Comparison of ENCODE assay signal across 15 mouse cellular contexts in genomic region chr8:105543703-105544102, GRCm38 (mm10). TPM values are rescaled to one million over a fixed set of nuclear protein-coding genes. Genes with fewer than 3 reads are reported as not detected.
DNase-seq lines count a peak whose midpoint lies in the region; ATAC-seq and TF ChIP-seq lines count a peak whose summit lies in the region.
"Had no signal": no experiment of that assay in that cellular context is flagged by ENCODE, and none has a peak within 500 bp of the region (broad histone marks: within the 10 kb centered on the region; RNA-seq: fewer than 3 reads in every experiment).

No protein-coding gene starts in this region.

- no peak for ATAC-seq in kidney, embryonic 16.5 days (ENCODE audit: low FRiP score, low TSS enrichment)
- ATAC-seq in intestine, postnatal 0 days, result no peak
- ATAC-seq: forebrain, embryonic 15.5 days; midbrain, embryonic 16.5 days had no signal

- no peaks in the 10 kb centered on the region for H3K9me3 ChIP-seq in kidney, embryonic 16.5 days (ENCODE audit: low read length)
- H3K9me3 ChIP-seq in intestine, postnatal 0 days (ENCODE audit: control insufficient read depth), result no peaks in the 10 kb centered on the region
- H3K9me3 ChIP-seq: embryonic facial prominence, embryonic 15.5 days; forebrain, embryonic 15.5 days had no signal

- H3K27ac ChIP-seq in kidney, embryonic 16.5 days (ENCODE audit: low read length), result peak overlapping the region; percentile 94; the same call in 1 of the 2 replicates
- peak overlapping the region; percentile 57 for H3K27ac ChIP-seq in brown adipose tissue, adult 24 weeks (replicated peaks; ENCODE audit: low read depth, low read length)
- H3K27ac ChIP-seq in intestine, postnatal 0 days (ENCODE audit: low read depth, low read length), result no peak overlapping the region
- H3K27ac ChIP-seq: embryonic facial prominence, embryonic 15.5 days; forebrain, embryonic 15.5 days had no signal

- intact Hi-C loops in gastrocnemius, postnatal 14 days (cut with DNase I; ENCODE audit: low total_unique reads), result no loop called here

- H3K4me1 ChIP-seq in kidney, embryonic 16.5 days (ENCODE audit: insufficient read depth, low read length), result peaks cover 32% of the 10 kb centered on the region
- peaks cover 37% of the 10 kb centered on the region for H3K4me1 ChIP-seq in brown adipose tissue, adult 24 weeks (ENCODE audit: control insufficient read depth, insufficient read depth, insufficient read length, low read length)
- H3K4me1 ChIP-seq in intestine, postnatal 0 days (replicated peaks; ENCODE audit: control insufficient read depth, insufficient read depth, low read length), result peaks cover 6% of the 10 kb centered on the region; the same call in 1 of the 2 replicates

- TF ChIP-seq CTCF in intestine, postnatal 0 days (IDR thresholded peaks at IDR 0.05; ENCODE audit: low read depth), result no peak

- H3K4me3 ChIP-seq in kidney, embryonic 16.5 days (ENCODE audit: low read length), result no peak overlapping the region
- no peak overlapping the region for H3K4me3 ChIP-seq in brown adipose tissue, adult 24 weeks (ENCODE audit: insufficient read depth, low read depth, low read length)
- H3K4me3 ChIP-seq in intestine, postnatal 0 days (ENCODE audit: low read depth, low read length), result no peak overlapping the region
- H3K4me3 ChIP-seq: embryonic facial prominence, embryonic 15.5 days; forebrain, embryonic 15.5 days had no signal

- no peak overlapping the region for H3K4me2 ChIP-seq in kidney, embryonic 16.5 days (replicated peaks; ENCODE audit: low read depth, low read length)
- no peak overlapping the region for H3K4me2 ChIP-seq in intestine, postnatal 0 days (replicated peaks; ENCODE audit: low read depth)
- H3K4me2 ChIP-seq: embryonic facial prominence, embryonic 15.5 days; forebrain, embryonic 15.5 days had no signal

- WGBS in kidney, embryonic 16.5 days, result 21% methylated on average over 1 of the region's 1 CpGs
- 10% methylated on average over 1 of the region's 1 CpGs for WGBS in intestine, postnatal 0 days

- H3K36me3 ChIP-seq in kidney, embryonic 16.5 days (ENCODE audit: insufficient read depth, low read length), result peaks cover 5% of the 10 kb centered on the region; the same call in 1 of the 2 replicates
- H3K36me3 ChIP-seq in intestine, postnatal 0 days (ENCODE audit: control insufficient read depth, insufficient read depth), result peaks cover 11% of the 10 kb centered on the region

- no peaks in the 10 kb centered on the region for H3K27me3 ChIP-seq in kidney, embryonic 16.5 days (ENCODE audit: insufficient read depth, low read length)
- no peaks in the 10 kb centered on the region for H3K27me3 ChIP-seq in intestine, postnatal 0 days (replicated peaks; ENCODE audit: control insufficient read depth, insufficient read depth, low read length)
- H3K27me3 ChIP-seq: embryonic facial prominence, embryonic 15.5 days; forebrain, embryonic 15.5 days had no signal

- DNase-seq in gastrocnemius, postnatal 25 days, result peak; percentile 18
- DNase-seq in gastrocnemius, postnatal 14 days, result no peak
- DNase-seq in kidney, postnatal 36 days, result no peak
- DNase-seq in neural tube, embryonic 10.5 days (ENCODE audit: extremely low spot score, low spot score), result no peak
- no peak for DNase-seq in cerebellum, postnatal 10 days
- DNase-seq: lung, postnatal 36 days; thymus, postnatal 36 days had no signal

- H3K9ac ChIP-seq in kidney, embryonic 16.5 days (replicated peaks; ENCODE audit: low read length), result no peak overlapping the region
- 0 out of 2 replicates have a peak overlapping the region, but pooled peaks have one; percentile 11 for H3K9ac ChIP-seq in intestine, postnatal 0 days (ENCODE audit: low read depth, low read length)
- H3K9ac ChIP-seq: embryonic facial prominence, embryonic 15.5 days; forebrain, embryonic 15.5 days had no signal

RNA-seq across cellular contexts. Expression of gene Atp6v0d1, which starts 22.1 kb away (rescaled TPM):
- 10 to 100 TPM; 41.7 to 45.1 TPM for total RNA-seq in gastrocnemius, postnatal 25 days (2021)
- total RNA-seq in gastrocnemius, postnatal 14 days (2021), result 10 to 100 TPM; 43.2 to 44.7 TPM
- polyA plus RNA-seq in kidney, embryonic 16.5 days (2015; fragmentation: Nextera tagmentation; extraction: Ambion mirVana), result 106 and 111 TPM in 2 replicates
- polyA plus RNA-seq in brown adipose tissue, adult 24 weeks (2012; ENCODE audit: insufficient read depth, insufficient read length, missing spikeins), result 52.7 and 65.1 TPM in 2 replicates
- 140 and 151 TPM in 2 replicates for polyA plus RNA-seq in intestine, postnatal 0 days (2015; fragmentation: Nextera tagmentation; extraction: Ambion mirVana)

RNA-seq across cellular contexts. Expression of gene Hsd11b2, which starts 25.1 kb away (rescaled TPM):
- under 1 TPM; 0.51 to 0.61 TPM for total RNA-seq in gastrocnemius, postnatal 25 days (2021)
- total RNA-seq in gastrocnemius, postnatal 14 days (2021), result 1 to 10 TPM; 1.9 to 2.1 TPM
- 39.3 and 39.9 TPM in 2 replicates for polyA plus RNA-seq in kidney, embryonic 16.5 days (2015; fragmentation: Nextera tagmentation; extraction: Ambion mirVana)
- polyA plus RNA-seq in brown adipose tissue, adult 24 weeks (2012; ENCODE audit: insufficient read depth, insufficient read length, missing spikeins), result not detected in 2 replicates
- polyA plus RNA-seq in intestine, postnatal 0 days (2015; fragmentation: Nextera tagmentation; extraction: Ambion mirVana), result 1.1 and 4.1 TPM in 2 replicates
- total RNA-seq: heart, postnatal 36 days; left cerebral cortex, postnatal 25 days had no signal

RNA-seq across cellular contexts. Expression of gene Zdhhc1, which starts 47.0 kb away (rescaled TPM):
- total RNA-seq in gastrocnemius, postnatal 25 days (2021), result 10 to 100 TPM in 1 of 2 experiments, 1 to 10 TPM in 1; 8.7 to 10.1 TPM
- 10 to 100 TPM; 10.1 to 11.2 TPM for total RNA-seq in gastrocnemius, postnatal 14 days (2021)
- 49.6 and 51.1 TPM in 2 replicates for polyA plus RNA-seq in kidney, embryonic 16.5 days (2015; fragmentation: Nextera tagmentation; extraction: Ambion mirVana)
- 8.7 and 10.2 TPM in 2 replicates for polyA plus RNA-seq in brown adipose tissue, adult 24 weeks (2012; ENCODE audit: insufficient read depth, insufficient read length, missing spikeins)
- 6.4 and 7.1 TPM in 2 replicates for polyA plus RNA-seq in intestine, postnatal 0 days (2015; fragmentation: Nextera tagmentation; extraction: Ambion mirVana)
